Mouse (Mus musculus) adrenal gland, adult 18-20 months (tissue): ENCODE results near the gene Cmtm7. TPM values are rescaled to one million over a fixed set of nuclear protein-coding genes. Genes with fewer than 3 reads are reported as not detected.
A peak's percentile ranks its signal among the peaks of the same experiment; 100 is the strongest.

Experiments
- DNase-seq, 2 experiments: peaks; one replicate each; pipeline ENCODE4 v3.0.0; 2021 to 2022; ENCODE audit warnings: low spot score in 2 of 2
- total RNA-seq, 2 experiments: library from RNA; stranded (reverse); gene quantifications; 1 replicate in 1 of 2; 2 replicates in 1 of 2; pipeline ENCODE4 v1.2.3; 2021

The Cmtm7 gene
- total RNA-seq, 2 experiments from 2014 or later: 18.3 to 34.4 TPM

GRCm38 (mm10) chr9:114797329-114798004, 15.8 kb upstream of the Cmtm7 start:
- DNase-seq: peak; percentile 81

- DNase-seq: no peak
These were observed 14.9 kb upstream of the Cmtm7 start for GRCm38 (mm10) chr9:114796473-114797050.

GRCm38 (mm10) chr9:114794491-114794890, 12.8 kb upstream of the Cmtm7 start:
- DNase-seq: no peak

GRCm38 (mm10) chr9:114793764-114794295, 12.2 kb upstream of the Cmtm7 start:
- no peak for DNase-seq

GRCm38 (mm10) chr9:114789989-114790388, 8.3 kb upstream of the Cmtm7 start:
- no peak for DNase-seq

GRCm38 (mm10) chr9:114789557-114789956, 7.9 kb upstream of the Cmtm7 start:
- no peak for DNase-seq

GRCm38 (mm10) chr9:114788697-114789096, 7.0 kb upstream of the Cmtm7 start:
- DNase-seq: no peak

- DNase-seq: no peak
These were observed 6.1 kb upstream of the Cmtm7 start for GRCm38 (mm10) chr9:114787716-114788115.

GRCm38 (mm10) chr9:114787134-114787533, 5.5 kb upstream of the Cmtm7 start:
- no peak for DNase-seq

- no peak for DNase-seq
These were observed 3.9 kb upstream of the Cmtm7 start for GRCm38 (mm10) chr9:114785432-114786125.

GRCm38 (mm10) chr9:114780746-114781525, 720 bp downstream of the Cmtm7 start:
- peak; percentile 54 to 63 for DNase-seq

GRCm38 (mm10) chr9:114779984-114780745, 1.5 kb downstream of the Cmtm7 start:
- no peak for DNase-seq

GRCm38 (mm10) chr9:114778877-114779276, 2.8 kb downstream of the Cmtm7 start:
- no peak for DNase-seq

- no peak for DNase-seq
These were observed 3.6 kb downstream of the Cmtm7 start for GRCm38 (mm10) chr9:114778047-114778390.

GRCm38 (mm10) chr9:114777178-114778046, 4.2 kb downstream of the Cmtm7 start:
- no peak for DNase-seq

- DNase-seq: no peak
These were observed 5.3 kb downstream of the Cmtm7 start for GRCm38 (mm10) chr9:114776361-114776760.

- no peak for DNase-seq
These were observed 6.4 kb downstream of the Cmtm7 start for GRCm38 (mm10) chr9:114775272-114775671.

- DNase-seq: no peak
These were observed 7.0 kb downstream of the Cmtm7 start for GRCm38 (mm10) chr9:114774629-114775028.

- DNase-seq: no peak
These were observed 10.1 kb downstream of the Cmtm7 start for GRCm38 (mm10) chr9:114771565-114771964.

- DNase-seq: no peak
These were observed 11.4 kb downstream of the Cmtm7 start for GRCm38 (mm10) chr9:114770224-114770623.
